Mouse (Mus musculus): ENCODE measurements at regions not wholly inside any gene's neighbourhood (a gene's known extent, or its start where the extent isn't known, plus 50 kb on each side); places are given as distances from the start of the nearest gene placed in this dataset.

DNA sequence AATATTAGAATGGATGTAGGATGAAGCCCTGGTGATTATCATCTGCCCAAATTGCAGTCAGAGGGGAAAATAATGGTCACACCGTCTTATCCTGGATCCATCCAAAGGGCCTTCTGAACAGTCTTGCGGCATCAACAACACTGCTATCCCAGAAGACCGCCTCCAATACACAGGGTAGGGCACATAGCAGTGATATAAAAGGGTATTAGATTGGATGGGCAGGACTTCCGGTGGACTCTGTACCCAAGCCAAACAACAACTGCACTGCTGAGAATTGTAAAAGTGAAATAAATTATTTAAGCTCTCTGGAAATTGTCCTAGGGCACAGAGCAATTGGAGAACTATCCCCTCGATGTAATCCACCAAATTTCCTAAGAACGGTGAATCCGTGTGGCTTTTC is 173.0 kb upstream of the Klf7 start:
- DNase-seq: no peak

GRCm38 (mm10) chr1:64288812-64289447 is 166.8 kb upstream of the Klf7 start:
- peak; percentile 37 to 57 for DNase-seq

- DNase-seq: no peak
These were observed 165.0 kb upstream of the Klf7 start for GRCm38 (mm10) chr1:64287068-64287467.

GRCm38 (mm10) chr1:64284656-64285055 is 162.6 kb upstream of the Klf7 start:
- DNase-seq: no peak

DNA sequence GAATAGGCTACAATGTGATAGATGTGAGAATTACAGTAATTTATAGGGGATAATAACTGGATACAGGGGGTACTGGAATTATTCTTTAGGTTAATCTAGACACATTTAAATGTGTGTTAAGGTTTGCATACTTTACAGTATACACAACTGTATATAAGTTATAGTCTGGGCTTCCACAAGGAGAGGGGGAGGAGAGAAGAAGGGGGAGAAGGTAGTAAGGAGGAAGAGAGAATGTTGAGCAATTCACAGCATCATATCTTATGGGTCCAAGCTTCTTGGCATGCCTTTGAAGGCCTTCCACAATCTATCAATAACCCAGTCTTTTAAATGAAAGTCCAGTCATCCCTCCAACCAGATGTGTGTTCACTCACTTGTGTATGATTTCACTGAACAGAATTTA is 153.8 kb upstream of the Klf7 start:
- no peak for DNase-seq

DNA sequence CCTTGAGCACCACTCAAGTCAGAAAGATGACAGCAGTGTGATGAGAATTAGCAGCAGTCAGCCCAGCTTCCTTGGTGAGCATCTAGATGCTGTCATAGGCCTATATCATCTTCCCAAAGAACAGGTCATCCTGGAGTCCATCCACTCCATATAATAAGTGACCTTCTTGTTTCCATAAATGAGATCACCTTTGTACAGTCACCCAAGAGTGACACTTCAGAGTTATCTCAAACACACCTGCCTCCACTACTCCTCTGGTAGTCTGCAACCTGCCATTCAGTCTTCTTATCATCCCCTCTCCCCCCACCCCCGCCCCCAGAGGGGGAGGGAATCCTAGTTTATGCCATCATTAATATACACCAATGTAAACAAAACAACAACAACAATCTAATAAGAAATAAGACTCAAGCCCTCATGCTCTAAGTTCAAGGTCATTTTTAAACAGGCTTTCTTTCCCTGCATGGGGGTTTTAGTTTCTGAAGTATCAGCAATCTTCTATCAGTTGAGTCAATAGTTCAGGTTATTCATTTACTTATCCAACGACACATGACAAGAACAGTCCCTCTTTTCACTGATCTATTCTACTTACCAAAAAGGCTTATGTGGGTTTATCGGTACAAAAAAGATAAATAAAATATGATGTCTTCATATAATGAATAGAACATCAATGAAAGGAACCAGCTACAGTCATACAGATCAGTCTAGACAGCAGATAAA is 153.2 kb upstream of the Klf7 start:
- no peak for DNase-seq

DNA sequence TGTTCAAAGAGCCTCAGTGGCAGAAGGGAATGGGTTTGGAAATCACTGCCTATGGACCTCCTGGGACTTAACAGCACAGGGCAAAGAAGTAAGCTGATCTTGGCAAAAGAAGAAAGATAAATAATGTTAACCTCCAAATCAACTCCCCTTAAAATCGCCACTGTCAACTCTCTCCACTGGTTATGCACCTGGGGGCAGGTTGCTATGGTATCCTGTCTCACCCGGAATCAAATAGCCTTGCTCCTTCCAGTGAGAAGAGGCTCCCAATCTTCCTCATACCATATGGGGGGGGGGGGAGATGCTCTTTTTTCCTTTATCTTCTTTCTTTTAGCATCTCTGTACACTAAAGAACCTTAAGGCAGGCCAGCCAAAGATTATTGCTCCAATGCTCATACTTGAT is 135.2 kb upstream of the Klf7 start:
- no peak for DNase-seq

- no peak for DNase-seq
These were observed 133.6 kb upstream of the Klf7 start for GRCm38 (mm10) chr1:64255554-64256295.

- no peak for DNase-seq
These were observed 132.6 kb upstream of the Klf7 start for GRCm38 (mm10) chr1:64254673-64255072.

DNA sequence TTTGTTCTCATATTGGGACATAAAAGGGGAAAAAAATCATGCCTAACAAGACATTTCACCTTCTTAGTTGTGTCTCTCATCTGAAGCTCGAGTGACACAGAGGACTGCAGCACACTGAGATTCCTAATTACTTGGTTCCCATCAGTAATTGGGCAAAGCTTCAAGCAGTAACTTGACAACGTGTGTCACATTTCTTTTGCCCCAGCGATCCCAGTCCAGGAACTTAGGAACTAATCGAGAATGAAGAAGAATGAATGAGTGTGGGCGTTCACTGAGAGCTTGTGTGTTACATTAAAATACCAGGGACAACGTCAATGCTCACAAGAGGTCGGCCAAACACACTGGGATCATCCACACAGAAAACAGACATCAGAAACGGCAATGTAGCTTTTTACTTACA is 131.9 kb upstream of the Klf7 start:
- DNase-seq: no peak

DNA sequence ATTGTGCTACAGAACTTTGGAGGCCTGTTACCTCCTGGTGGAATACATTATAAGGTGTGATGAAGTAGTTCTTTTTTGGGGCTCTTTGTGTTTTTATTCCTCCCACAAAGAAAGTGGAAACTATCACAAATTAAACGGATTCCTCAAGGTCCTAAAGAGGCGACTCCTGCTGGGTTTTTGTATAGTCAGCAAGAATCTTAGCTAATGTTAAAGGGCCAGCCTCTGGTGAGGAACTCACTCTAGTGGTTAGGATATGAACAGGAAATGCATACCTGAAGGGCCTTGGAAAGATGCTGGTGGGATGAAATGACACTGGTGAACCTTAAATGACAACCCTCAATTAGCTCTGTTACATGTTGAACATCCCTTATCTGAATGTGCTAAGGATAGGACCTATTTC is 120.3 kb upstream of the Klf7 start:
- no peak for DNase-seq

DNA sequence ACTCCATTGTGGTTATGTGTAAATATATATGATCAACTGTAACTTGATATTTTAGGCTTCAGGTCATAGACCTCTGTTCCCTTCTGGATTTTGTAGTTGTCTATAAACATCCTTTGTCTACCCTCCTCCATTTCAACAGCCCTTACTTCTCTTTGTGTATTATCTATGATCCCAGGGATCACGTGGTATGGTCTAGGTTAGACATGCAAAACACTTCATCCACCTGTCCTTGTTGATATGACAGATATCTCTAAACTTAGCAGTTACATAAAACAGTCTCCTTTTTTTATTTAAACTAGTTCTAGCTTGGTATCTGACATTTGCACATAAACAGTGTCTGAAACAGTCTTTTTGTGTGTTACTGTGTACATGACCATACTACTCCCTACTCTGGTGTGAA is 107.6 kb upstream of the Klf7 start:
- no peak for DNase-seq

- peak; percentile 31 to 54 for DNase-seq
These were observed 104.2 kb upstream of the Klf7 start for GRCm38 (mm10) chr1:64226001-64226918.

DNA sequence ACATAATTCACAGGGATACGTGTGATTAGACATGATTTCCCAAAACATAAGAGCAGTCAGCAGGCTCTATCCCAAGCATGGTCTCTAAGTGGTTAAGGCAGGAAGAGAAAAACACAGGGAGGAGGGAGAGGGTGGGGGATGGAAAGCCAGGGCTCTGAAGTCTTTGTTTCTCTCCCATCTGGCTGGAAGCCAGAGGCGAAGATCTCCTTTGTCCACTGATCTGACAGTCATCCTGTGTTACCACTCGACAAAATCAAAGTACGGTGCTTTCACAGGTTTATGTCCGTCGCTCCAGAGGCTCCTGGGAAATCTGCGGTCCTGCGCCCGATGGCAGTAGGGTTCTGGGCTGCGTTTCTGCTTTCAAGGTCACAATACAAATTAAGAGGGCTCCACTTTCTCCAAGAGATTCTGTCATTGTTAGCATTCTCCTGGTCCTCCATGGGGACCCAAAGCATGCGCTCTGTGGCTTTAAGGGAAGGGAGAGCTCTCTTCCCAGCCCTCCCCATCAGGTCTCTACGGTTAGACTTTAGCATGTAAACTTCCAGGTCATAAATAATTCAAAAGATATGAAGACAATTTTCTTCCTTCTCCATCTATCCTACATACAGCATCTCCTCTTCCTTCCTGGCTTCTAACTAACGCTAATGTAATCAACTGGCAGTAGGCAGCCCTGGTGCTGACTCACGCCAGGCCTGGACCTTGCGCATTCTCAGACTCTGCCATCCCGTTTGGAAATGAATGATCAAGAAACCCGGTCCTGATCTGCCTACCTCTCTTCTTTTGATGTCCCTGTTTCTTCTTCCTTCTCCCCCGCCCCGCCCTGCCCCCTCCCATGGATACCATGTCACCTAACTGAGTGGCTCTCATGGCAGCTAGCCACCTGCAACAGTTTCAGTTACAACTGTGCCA is 102.0 kb upstream of the Klf7 start:
- DNase-seq: peak; percentile 32 to 60

DNA sequence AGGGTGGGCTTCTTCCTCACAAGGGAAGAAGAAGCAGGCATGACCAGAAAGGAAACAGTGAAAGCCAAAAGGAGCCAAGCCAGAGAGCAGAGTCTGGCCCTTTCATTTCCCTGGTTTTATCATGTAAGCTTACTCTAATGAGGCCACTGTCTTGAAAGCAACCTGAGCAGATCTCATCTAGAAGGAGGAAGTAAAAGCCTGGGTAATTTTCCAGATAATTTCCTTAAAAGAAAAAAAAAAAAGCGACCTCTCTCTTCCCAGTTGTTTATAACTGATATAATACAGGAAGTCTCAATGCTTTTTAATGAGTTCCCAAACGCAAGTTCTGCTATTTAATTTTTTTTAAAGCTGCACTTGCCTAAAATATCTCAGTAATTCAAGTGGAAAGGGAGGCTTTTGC is 100.4 kb upstream of the Klf7 start:
- no peak for DNase-seq

DNA sequence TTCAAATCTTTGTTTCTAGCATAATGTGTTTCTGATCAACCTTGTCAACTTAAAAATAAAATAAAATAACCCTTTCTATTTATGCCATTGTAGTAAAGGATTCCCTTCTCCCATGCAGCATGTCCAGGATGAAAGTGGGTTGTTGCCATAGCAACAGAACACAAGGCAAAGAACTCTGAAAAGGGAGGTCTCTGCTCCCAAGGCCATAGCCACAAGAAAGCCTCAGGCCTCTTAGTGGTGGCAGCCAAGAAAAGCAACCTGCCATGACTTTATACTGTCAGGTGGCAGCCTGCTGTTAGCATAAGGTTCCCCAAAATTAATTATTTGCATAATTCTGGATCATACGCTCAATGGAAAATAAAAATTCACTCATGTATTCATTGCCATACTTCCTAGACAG is 98.4 kb upstream of the Klf7 start:
- DNase-seq: no peak

DNA sequence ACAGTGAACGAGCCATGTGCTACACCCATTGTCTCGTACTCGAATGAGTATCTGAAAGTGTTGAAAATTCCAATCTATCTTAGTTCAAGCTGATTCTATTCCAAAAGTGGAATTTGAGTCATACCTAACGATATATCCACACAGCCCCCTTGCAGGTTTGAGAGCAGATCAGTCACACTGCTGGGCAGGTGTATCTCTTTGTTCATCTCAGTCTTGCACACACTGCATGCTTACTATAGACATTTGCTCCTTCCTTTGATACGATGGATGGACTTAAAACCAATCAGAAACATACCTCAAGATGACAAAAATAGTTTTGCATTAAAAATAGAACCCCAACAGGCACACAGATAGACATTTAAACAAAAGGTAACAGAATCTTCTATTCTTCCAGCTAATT is 98.0 kb upstream of the Klf7 start:
- DNase-seq: no peak

- no peak for DNase-seq
These were observed 93.6 kb upstream of the Klf7 start for GRCm38 (mm10) chr1:64215646-64216045.

DNA sequence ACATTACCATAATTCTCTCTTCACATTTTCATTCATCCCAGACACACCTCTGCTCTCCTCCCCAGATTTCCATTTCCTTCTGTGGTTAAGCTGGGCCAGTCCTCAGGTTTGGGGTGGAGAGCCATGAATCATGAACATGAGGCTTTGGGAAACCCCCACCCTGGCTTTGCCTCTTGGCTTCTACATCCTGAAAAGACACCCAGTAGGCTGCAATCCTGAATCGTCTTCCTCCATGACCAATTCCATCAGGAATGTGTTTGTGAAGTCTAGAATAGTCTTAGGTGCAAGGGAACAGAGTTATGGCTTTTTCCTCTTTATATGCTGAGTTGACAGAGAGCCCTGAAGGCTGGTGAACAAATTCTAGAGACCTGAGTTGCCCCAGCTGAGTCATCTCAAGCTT is 87.0 kb upstream of the Klf7 start:
- DNase-seq: no peak

DNA sequence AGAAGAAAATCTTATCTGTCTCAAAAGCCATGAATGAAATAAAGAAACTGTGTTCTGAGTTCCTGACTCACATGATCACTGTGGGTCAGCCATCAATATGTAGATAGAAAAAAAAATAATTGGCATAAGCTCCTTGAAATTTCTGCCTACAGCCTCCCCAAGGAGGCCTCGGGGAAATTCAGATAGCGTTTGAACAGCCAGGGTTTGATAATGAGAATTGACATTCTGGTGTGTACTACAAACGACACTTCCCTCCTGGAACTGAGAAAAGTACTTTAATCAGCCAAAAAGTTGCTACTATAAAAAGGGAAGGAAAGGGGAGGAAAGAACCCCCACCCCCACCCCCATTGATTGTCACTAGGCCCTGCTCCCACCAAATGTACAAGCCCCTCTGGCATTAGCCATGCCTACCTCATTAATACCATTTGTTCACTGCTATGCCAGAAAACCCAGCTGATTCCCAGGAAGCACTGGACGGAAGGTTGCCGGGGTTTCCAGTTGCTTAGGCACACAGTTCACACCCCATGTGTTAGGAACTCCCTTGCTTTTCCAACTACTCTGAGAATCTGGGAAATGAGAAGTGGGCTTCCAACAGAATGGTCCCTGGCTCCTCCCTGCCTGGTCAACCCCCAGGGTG is 78.4 kb upstream of the Klf7 start:
- no peak for DNase-seq

- no peak for DNase-seq
These were observed 76.7 kb upstream of the Klf7 start for GRCm38 (mm10) chr1:64198781-64199180.
